Mouse (Mus musculus): ENCODE measurements around the gene Skp2.
A peak's percentile ranks its signal among the peaks of the same experiment; 100 is the strongest.

DNA sequence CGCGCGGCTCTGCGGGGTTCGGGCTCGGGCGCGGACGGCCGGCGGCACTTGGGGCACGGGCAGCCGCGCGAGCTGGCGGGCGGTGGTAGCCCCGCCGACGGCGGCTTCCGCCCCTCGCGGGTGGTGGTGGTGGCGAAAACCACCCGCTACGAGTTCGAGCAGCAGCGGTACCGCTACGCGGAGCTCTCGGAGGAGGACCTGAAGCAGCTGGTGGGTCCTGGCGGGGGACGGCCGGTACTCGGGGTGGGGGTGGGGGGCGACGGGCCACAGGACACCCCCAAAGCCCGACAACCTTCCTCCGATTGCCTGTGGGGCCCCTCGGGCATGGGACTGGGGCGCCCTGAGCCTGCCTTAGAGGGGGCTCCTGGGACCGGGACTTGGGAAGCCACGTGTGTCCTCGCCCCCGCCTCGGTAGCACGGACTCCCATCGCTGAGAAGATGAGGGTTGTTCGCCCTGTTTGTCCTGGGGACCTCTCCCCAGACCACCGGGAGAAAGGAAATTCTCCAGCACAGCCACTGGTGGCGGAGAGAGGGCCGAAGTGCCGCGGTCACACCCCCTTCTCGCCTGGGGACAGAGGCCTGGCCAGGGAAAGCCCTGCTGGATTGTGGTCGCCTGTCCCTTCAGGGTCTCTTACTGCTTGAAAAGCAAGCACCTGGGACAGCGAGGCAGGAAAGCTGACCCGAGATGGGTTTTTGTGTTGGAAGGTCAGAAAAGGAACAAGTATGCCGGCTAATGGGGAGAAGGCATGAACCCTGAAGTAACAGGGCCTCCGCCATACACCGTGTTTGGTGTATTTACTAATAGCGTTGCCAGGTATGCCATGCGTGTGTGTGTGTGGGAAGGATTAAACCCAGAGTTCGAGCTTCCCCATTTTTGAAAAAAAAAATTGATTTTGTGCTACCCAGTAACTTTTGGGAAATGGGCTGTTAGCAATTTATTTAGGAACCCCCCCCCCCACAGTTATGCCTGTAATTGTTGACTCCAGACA, 83.4 kb downstream of the Skp2 start:
- 0 out of 2 replicates have a peak, but pooled peaks have one; percentile 8 for TF ChIP-seq CTCF (IDR thresholded peaks at IDR 0.05)
- no peak for TF ChIP-seq EP300 (IDR thresholded peaks at IDR 0.05; ENCODE audit: insufficient read depth, low read depth, low read length)
